Mouse (Mus musculus) erythroblast, adult 5-6 weeks (primary cell): ENCODE measurements around the gene 4933421I07Rik. TPM values are rescaled to one million over a fixed set of nuclear protein-coding genes. Genes with fewer than 3 reads are reported as not detected.

Source experiments
- ATAC-seq: replicated peaks from 2 replicates; pipeline ENCODE4 v1.8.0; 2016; ENCODE audit warnings: moderate number of reproducible peaks, mild to moderate bottlenecking, moderate TSS enrichment, inconsistent platforms; ENCODE audit not compliant: poor library complexity, low FRiP score, severe bottlenecking
- total RNA-seq, 2 experiments: library from RNA; stranded (forward) in 1 of 2; stranded (reverse) in 1 of 2; fragments of 150-400 nt in 1 of 2; fragments of 200-764, 138-1000 nt in 1 of 2; gene quantifications; 2 replicates each; pipeline versions ENCODE4 v1.2.3 to v1.2.4; 2015 to 2017; ENCODE audit warnings: low replicate concordance in 2 of 2

4933421I07Rik gene
- total RNA-seq (2015; ENCODE audit: low replicate concordance) (not detected in 2 replicates), total RNA-seq (2017; ENCODE audit: low replicate concordance) (not detected in 2 replicates)

DNA sequence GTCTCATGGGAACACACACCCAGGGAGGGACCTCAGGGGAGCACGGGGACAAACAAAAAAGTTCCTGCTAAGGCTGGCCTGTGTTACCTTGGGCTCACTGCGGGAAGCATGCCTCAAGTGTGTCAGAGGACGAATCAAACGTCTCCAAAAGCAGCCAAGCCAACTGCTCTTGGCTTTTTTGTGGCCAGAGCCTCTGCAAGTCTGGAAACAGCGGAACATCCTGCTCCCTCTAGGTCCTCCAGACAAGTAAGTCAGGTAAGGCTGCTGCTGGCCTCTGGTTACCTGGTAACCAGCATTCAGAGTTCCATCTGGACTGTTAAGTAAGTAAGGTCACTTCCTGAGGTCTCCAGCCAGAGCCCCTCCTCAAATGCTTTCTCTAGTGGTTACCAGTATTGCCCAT, at the start of gene 4933421I07Rik:
4933421I07Rik (minus strand) TSS at position 271 of the 400 bp plus-strand sequence.
- no peak for ATAC-seq

DNA sequence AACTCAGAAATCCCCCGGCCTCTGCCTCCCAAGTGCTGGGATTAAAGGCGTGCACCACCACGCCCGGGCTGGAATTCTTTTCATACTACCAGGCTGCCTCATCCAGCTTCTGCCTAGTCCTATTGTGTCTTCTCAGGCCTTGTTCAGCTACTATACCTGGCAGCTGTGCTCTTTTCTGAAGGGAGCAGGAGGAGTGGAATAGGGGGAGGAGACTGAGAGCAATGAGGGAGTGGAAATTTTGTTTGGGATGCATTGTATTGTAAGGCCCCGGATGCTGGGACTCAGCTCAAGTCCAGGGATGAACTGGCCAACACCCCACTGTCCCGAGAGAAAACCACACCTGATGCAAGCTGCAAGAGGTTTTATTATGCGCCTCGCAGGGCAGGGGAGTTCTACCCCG, 49.4 kb upstream of the 4933421I07Rik start:
- no peak for ATAC-seq

DNA sequence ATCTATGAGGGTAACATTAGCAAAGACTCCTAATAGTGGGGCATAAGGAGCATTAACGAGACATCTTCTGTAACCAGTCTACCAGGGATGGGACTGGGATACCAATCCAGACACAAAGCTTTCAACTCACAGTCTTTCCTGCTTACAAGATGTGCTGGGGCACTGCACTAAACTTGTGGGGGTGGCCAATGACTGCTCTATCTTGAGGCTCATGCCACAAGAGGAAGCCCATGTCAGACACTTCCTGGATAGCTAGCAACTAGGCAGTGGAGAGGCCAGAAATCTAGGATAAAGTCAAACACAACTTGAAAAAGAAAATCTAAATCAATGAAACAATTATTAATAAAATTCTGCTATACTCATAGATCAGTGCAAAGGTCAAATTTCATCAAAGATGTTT, 48.3 kb upstream of the 4933421I07Rik start:
- no peak for ATAC-seq

DNA sequence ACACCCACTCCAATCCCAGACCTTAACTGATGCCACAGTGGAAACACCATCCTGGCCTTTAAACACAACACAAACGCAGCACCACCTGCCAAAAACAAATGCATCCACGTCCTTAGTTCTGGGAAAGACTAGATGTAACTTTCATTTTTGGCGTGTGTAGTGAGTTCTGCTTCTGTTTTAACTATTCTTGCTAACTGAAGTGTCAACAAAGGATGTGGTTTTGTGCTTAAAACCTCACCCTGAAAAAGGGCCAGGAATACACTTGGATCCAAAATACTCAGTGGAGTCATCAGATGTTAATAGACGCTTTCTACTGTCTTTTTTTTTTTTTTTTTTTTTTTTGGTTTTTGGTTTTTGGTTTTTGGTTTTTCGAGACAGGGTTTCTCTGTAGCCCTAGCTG, 42.9 kb upstream of the 4933421I07Rik start:
- ATAC-seq, result no peak

DNA sequence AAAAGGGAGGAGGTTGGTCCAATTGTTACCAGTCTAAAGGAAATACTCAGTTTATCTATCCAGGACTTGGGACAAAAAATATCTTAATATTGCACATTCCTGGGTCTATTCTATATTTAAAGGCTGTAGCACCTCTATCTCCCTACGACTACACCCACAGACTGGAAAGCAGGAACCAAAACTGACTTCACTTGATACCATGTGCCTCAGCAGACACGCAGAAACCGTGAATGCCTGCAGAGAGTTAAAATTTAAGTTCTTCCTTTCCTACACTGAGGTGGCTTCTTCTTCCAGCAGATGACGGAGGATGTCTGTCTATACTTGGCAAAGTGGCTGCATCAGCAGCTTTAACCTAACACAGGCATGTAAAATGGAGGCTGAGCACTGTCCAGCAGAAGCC, 42.4 kb upstream of the 4933421I07Rik start:
- no peak for ATAC-seq

DNA sequence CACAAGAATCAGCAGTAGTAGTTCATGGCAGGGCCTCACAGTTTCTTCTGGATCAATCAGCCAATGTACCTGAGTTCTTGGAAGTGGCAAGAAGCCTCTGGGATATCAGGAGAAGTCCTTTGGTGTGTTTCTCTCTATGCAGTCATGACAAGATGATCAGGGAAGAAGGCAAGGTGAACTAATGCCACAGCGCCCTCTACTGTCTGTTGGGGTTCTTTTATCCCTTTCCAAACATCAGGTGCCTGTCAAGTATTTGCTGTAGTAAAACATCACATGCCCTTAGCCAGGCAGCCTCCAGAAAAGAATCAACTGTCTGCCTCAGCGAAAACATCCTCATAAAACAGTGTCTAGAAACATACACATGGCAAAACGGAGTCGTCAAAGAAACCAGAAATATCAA, 6.7 kb upstream of the 4933421I07Rik start:
- no peak for ATAC-seq

DNA sequence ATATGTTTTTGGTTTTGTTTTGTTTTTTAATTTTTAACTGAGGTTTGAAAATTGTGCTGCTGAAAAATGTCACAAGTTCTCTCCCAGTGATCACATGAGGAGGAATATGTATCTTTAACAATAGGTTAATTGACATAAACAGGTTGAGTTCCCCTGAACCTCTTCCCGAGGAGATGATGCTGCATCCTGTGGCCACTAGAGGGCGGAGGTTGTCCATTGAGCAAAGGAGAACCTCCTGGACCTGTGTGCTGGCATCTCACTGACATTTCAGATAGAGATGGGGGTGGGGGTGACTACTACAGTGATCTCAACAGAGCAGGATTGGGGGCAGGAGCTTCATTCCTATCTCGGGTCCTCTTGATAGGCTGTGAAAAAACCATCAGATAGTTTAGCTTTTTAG, 2.7 kb upstream of the 4933421I07Rik start:
- ATAC-seq, result no peak

DNA sequence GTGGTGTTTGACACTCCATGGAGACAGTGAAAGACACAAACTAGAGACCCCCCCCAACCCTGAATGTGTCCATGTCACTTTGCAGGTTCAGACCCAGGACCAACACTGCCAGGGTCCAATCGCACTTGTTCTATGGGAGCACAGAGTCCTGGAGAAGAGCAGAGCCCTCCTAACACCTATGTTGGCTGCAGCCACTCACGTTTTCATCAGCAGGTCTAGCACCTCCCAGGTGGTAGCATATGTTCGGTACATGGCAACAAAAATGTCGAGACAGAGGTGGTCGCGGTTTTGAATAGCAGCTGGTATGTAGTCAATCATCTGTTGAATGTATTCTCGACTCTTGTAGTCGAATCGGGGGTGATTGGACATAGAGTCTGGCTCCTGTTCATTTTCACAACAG, 568 bp downstream of the 4933421I07Rik start:
- ATAC-seq, result no peak

Other genes starting within 250 kb of the 4933421I07Rik start
- not detected in 2 replicates for gene Vmn2r61, start 188.1 kb downstream of the 4933421I07Rik start, total RNA-seq (2015; ENCODE audit: low replicate concordance)
- gene Vmn2r61, start 188.1 kb downstream of the 4933421I07Rik start, total RNA-seq (2017; ENCODE audit: low replicate concordance), result not detected in 2 replicates
- gene Zfp141, start 57.6 kb upstream of the 4933421I07Rik start, total RNA-seq (2015; ENCODE audit: low replicate concordance), result 11.0 and 19.6 TPM in 2 replicates
- gene Zfp141, start 57.6 kb upstream of the 4933421I07Rik start, total RNA-seq (2017; ENCODE audit: low replicate concordance), result 15.7 and 16.3 TPM in 2 replicates
- not detected in 2 replicates for gene Gm21028, start 130.5 kb upstream of the 4933421I07Rik start, total RNA-seq (2015; ENCODE audit: low replicate concordance)
- gene Gm21028, start 130.5 kb upstream of the 4933421I07Rik start, total RNA-seq (2017; ENCODE audit: low replicate concordance), result not detected in 2 replicates
- not detected in 2 replicates for gene Zfp977, start 144.4 kb upstream of the 4933421I07Rik start, total RNA-seq (2015; ENCODE audit: low replicate concordance)
- gene Zfp977, start 144.4 kb upstream of the 4933421I07Rik start, total RNA-seq (2017; ENCODE audit: low replicate concordance), result 1.3 TPM in 1 of 2 replicates, not detected in the other
- 0.96 TPM in 1 of 2 replicates, not detected in the other for gene Zfp976, start 194.5 kb upstream of the 4933421I07Rik start, total RNA-seq (2015; ENCODE audit: low replicate concordance)
- 0.42 and 0.94 TPM in 2 replicates for gene Zfp976, start 194.5 kb upstream of the 4933421I07Rik start, total RNA-seq (2017; ENCODE audit: low replicate concordance)
- gene Zfp975, start 244.6 kb upstream of the 4933421I07Rik start, total RNA-seq (2015; ENCODE audit: low replicate concordance), result 3.8 TPM in 1 of 2 replicates, not detected in the other
- 0.56 and 0.77 TPM in 2 replicates for gene Zfp975, start 244.6 kb upstream of the 4933421I07Rik start, total RNA-seq (2017; ENCODE audit: low replicate concordance)